2 mouse cellular contexts compared by ENCODE assay signal in genomic region chr2:165511530-165511929, GRCm38 (mm10). TPM values are rescaled to one million over a fixed set of nuclear protein-coding genes. Genes with fewer than 3 reads are reported as not detected.
"Had no signal": no experiment of that assay in that cellular context is flagged by ENCODE, and none has a peak within 500 bp of the region (broad histone marks: within the 10 kb centered on the region; RNA-seq: fewer than 3 reads in every experiment).

No protein-coding gene starts in this region.

RNA-seq across cellular contexts. Expression of gene Slc2a10, which starts 7.9 kb away (rescaled TPM):
- polyA plus RNA-seq: macrophage had no signal

RNA-seq across cellular contexts. Expression of gene Slc13a3, which starts 38.5 kb away (rescaled TPM):
- polyA plus RNA-seq: limb, embryonic 11.5 days had no signal
